Mouse (Mus musculus) liver, embryonic 12.5 days (tissue): ENCODE results near the gene Gramd2. TPM values are rescaled to one million over a fixed set of nuclear protein-coding genes. Genes with fewer than 3 reads are reported as not detected.

Experiments
- ATAC-seq: fragments of 200-750 bp; cut with Nextera tagmentation; 2 replicates; pipeline ENCODE4 v1.8.0; 2017; ENCODE audit warnings: moderate number of reproducible peaks, mild to moderate bottlenecking, moderate library complexity
- H3K27ac ChIP-seq: fragments of 300-500 bp; sonication (generic); 2 replicates; pipeline ENCODE4 v1.5.1; 2016; ENCODE audit warnings: mild to moderate bottlenecking
- H3K27me3 ChIP-seq: fragments of 300-500 bp; sonication (generic); replicated peaks from 2 replicates; pipeline ENCODE4 v1.6.1; 2016; ENCODE audit warnings: mild to moderate bottlenecking, moderate library complexity
- H3K36me3 ChIP-seq: fragments of 300-500 bp; sonication (generic); 2 replicates; pipeline ENCODE4 v1.6.1; 2016; ENCODE audit warnings: mild to moderate bottlenecking, moderate library complexity
- H3K4me1 ChIP-seq: fragments of 300-500 bp; sonication (generic); 2 replicates; pipeline ENCODE4 v1.6.1; 2016
- H3K4me2 ChIP-seq: fragments of 300-500 bp; sonication (generic); 2 replicates; pipeline ENCODE4 v1.6.1; 2016; ENCODE audit warnings: mild to moderate bottlenecking, moderate library complexity
- H3K4me3 ChIP-seq: fragments of 300-500 bp; sonication (generic); 2 replicates; pipeline ENCODE4 v1.5.1; 2016; ENCODE audit warnings: mild to moderate bottlenecking, moderate library complexity
- H3K9ac ChIP-seq: fragments of 300-500 bp; sonication (generic); 2 replicates; pipeline ENCODE4 v1.6.1; 2016; ENCODE audit warnings: mild to moderate bottlenecking, moderate library complexity
- H3K9me3 ChIP-seq: fragments of 300-500 bp; sonication (generic); replicated peaks from 2 replicates; pipeline ENCODE4 v1.6.1; 2016; ENCODE audit warnings: mild to moderate bottlenecking, moderate library complexity
- WGBS: fragments of 180-500 bp; shearing (Covaris S2); methylation state at CpG from one replicate; pipeline ENCODE4 v1.1.7; 2016; ENCODE audit not compliant: insufficient replicate concordance; 5-methylcytosine and 5-hydroxymethylcytosine counted together
- polyA plus RNA-seq: library from polyadenylated mRNA; unstranded; fragments of >200 nt; fragmentation: Nextera tagmentation; extraction: Ambion mirVana; gene quantifications from 2 replicates; pipeline ENCODE4 v1.2.1, GENCODE M21; 2016

The Gramd2 gene
- polyA plus RNA-seq, 1 experiment from 2014 or later = 0.04 TPM

GRCm38 (mm10) chr9:59727569-59728286, 47.8 kb downstream of the Gramd2 start:
- no peak overlapping the region for H3K4me3 ChIP-seq
- 0 out of 2 replicates have a peak, but pooled peaks cover 4% of the 10 kb centered on the region for H3K27me3 ChIP-seq
- H3K9ac ChIP-seq = no peak overlapping the region
- H3K4me1 ChIP-seq = 0 out of 2 replicates have a peak, but pooled peaks cover 3% of the 10 kb centered on the region
- no peaks in the 10 kb centered on the region for H3K36me3 ChIP-seq
- H3K4me2 ChIP-seq = no peak overlapping the region
- no peaks in the 10 kb centered on the region for H3K9me3 ChIP-seq
- no peak for ATAC-seq
- H3K27ac ChIP-seq = no peak overlapping the region
- 70% methylated on average over 11 of the region's 11 CpGs for WGBS

DNA sequence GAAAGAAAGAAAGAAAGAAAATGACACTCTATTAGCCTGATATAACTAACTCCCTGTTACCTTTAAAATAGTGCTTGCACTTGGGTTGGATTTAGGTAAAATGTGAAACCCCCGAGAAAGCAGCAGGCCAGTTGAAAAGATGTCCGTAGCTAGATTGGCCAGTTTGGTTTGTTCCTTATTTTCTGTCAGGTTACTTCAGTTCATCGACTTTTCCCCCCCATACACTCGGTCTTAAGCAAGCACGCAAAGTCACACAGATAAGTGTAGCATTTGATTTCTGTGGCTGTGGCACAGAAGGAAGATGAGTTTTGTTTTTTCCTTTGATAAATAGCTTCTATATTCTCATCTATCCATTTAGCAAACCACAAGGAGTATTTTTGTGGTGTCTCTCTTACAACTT, 51.2 kb downstream of the Gramd2 start:
- H3K36me3 ChIP-seq = no peaks in the 10 kb centered on the region
- WGBS = 60% methylated on average over 5 of the region's 5 CpGs
- H3K4me1 ChIP-seq = peaks cover 6% of the 10 kb centered on the region
- 0 out of 2 replicates have a peak, but pooled peaks cover 4% of the 10 kb centered on the region for H3K27me3 ChIP-seq
- H3K9me3 ChIP-seq = no peaks in the 10 kb centered on the region
- no peak overlapping the region for H3K4me2 ChIP-seq
- no peak for ATAC-seq
- no peak overlapping the region for H3K9ac ChIP-seq
- no peak overlapping the region for H3K4me3 ChIP-seq
- H3K27ac ChIP-seq = no peak overlapping the region

DNA sequence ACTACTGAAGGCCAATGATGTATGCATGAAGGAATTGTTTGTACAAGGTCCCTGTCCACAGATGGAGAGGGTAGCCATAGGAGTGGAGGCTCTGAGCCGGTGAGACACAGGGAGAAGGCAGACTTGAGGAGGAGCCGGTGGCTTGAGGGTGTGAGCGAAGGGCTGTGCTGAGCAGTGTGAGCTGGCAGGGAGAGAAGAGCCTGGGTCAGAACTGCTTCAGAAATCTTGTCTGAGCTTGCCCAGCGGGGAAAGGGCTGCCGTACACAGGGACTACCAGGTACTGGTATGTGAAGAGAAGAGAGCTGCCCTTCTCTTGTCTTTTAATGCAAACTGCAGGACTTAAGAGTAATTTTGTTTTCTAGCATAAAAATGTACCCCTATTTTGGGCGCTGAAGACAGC, 53.1 kb downstream of the Gramd2 start:
- H3K27ac ChIP-seq = no peak overlapping the region
- no peak for ATAC-seq

DNA sequence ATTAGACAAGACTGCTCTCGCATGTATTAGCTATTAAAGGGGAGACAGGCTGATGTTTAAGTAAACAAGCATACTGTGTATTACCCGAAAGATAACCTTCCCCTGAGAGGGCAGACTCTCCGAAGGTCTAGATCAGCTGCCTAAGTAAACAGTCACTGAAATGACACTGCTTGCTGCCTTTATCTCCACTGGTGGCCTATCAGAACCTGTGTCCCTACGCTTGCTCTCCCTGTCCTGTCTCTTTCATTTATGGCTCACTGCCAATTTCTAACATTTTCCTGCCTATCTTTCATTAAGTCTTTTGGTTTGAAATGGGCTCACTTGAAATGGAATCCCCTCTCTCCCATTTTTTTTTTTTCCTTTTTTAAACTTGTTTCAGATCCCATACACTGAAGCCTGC, 55.5 kb downstream of the Gramd2 start:
- peak; percentile 59; the same call in 1 of the 2 replicates for ATAC-seq
- no peak overlapping the region for H3K4me3 ChIP-seq
- H3K27me3 ChIP-seq = no peaks in the 10 kb centered on the region
- H3K36me3 ChIP-seq = no peaks in the 10 kb centered on the region
- 29% methylated on average over 4 of the region's 4 CpGs for WGBS
- H3K4me2 ChIP-seq = no peak overlapping the region
- H3K9ac ChIP-seq = no peak overlapping the region
- H3K27ac ChIP-seq = no peak overlapping the region
- H3K9me3 ChIP-seq = no peaks in the 10 kb centered on the region
- H3K4me1 ChIP-seq = peaks cover 6% of the 10 kb centered on the region

More for the DNA sequence above, 53.1 kb downstream of the Gramd2 start:
- no peaks in the 10 kb centered on the region for H3K9me3 ChIP-seq
- H3K4me2 ChIP-seq = no peak overlapping the region
- H3K4me3 ChIP-seq = no peak overlapping the region
- H3K4me1 ChIP-seq = peaks cover 6% of the 10 kb centered on the region
- H3K27me3 ChIP-seq = no peaks in the 10 kb centered on the region
- H3K9ac ChIP-seq = no peak overlapping the region
- H3K36me3 ChIP-seq = no peaks in the 10 kb centered on the region
- 63% methylated on average over 6 of the region's 6 CpGs for WGBS

- Histone ChIP-seq H3K4me3 (no peak overlapping the region), H3K36me3 (no peaks in the 10 kb centered on the region), H3K4me1 (peaks cover 12% of the 10 kb centered on the region), H3K9me3 (no peaks in the 10 kb centered on the region), H3K27me3 (no peaks in the 10 kb centered on the region), H3K4me2 (no peak overlapping the region), H3K27ac (no peak overlapping the region), H3K9ac (no peak overlapping the region)
- WGBS = 73% methylated on average over 2 of the region's 2 CpGs
- ATAC-seq = no peak
Measured at GRCm38 (mm10) chr9:59740593-59740992, 60.6 kb downstream of the Gramd2 start.

DNA sequence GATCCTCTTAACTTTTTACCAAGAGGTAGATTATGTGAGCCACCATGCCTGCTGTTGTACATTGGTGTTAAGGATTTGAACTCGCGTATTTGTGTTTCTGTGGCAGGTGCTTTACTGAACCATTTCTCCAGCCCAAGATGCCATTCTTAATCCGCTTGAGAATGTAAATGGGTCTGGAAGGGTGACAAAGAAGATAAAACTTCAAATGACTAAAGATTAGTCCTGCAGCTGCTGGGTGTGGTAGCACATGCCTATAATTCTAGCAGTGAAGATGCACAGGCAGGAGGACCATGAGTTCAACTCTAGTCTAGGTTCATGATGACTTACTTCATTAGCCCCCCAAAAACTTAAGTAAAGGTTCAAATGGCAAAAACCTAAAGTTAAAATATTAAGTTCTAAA, 64.0 kb downstream of the Gramd2 start:
- peaks cover 17% of the 10 kb centered on the region for H3K4me1 ChIP-seq
- H3K27ac ChIP-seq = no peak overlapping the region
- ATAC-seq = peak; percentile 62
- H3K9ac ChIP-seq = no peak overlapping the region
- H3K27me3 ChIP-seq = no peaks in the 10 kb centered on the region
- no peaks in the 10 kb centered on the region for H3K36me3 ChIP-seq
- H3K4me3 ChIP-seq = no peak overlapping the region
- no peak overlapping the region for H3K4me2 ChIP-seq
- H3K9me3 ChIP-seq = no peaks in the 10 kb centered on the region
- WGBS = 77% methylated on average over 3 of the region's 3 CpGs

DNA sequence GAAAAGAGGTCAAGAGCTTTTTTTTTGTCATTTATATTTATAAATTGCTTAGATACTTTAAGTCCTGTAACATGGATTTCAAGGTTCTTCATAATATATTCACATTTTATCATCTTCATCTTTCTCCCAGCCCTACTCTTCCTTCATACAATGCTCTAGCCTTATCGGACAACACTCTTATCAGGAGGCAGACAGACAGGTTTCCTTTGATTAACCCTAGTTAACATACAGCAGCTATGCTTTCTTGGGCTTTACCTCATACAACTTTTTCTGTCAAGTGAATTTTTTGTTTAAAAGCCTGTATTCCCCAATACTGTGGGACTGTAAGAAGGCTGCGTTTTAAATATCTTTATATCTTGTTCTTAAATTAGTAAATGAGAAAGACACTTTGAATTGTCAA, 68.4 kb downstream of the Gramd2 start:
- H3K36me3 ChIP-seq = no peaks in the 10 kb centered on the region
- no peaks in the 10 kb centered on the region for H3K27me3 ChIP-seq
- no peaks in the 10 kb centered on the region for H3K9me3 ChIP-seq
- H3K4me1 ChIP-seq = peaks cover 34% of the 10 kb centered on the region
- H3K4me2 ChIP-seq = peak overlapping the region; percentile 90
- 37% methylated on average over 2 of the region's 2 CpGs for WGBS
- no peak overlapping the region; the same call in 1 of the 2 replicates for H3K27ac ChIP-seq
- no peak for ATAC-seq
- no peak overlapping the region for H3K4me3 ChIP-seq
- no peak overlapping the region for H3K9ac ChIP-seq

DNA sequence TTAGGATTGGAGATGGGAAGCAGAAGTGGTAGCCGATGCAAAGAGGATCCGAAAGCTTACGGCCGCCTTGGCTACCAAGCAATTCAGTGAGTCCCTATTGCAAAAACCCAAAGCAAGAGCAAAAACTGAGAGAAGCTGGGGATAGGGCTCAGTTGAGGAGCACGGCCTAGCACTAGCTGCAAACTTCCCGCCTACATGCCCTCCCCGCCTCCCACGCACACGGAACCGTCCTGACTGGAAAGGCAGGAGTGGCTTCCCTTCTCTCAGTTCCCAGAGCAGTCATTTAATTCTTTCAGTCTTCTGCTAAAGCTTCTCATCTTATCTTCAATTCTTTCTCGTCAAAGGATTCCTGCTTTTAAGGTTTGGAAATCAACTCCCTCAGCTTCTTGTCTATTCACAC, 69.0 kb downstream of the Gramd2 start:
- H3K4me2 ChIP-seq = peak overlapping the region; percentile 90
- H3K27ac ChIP-seq = peak overlapping the region; percentile 84
- no peak overlapping the region for H3K9ac ChIP-seq

DNA sequence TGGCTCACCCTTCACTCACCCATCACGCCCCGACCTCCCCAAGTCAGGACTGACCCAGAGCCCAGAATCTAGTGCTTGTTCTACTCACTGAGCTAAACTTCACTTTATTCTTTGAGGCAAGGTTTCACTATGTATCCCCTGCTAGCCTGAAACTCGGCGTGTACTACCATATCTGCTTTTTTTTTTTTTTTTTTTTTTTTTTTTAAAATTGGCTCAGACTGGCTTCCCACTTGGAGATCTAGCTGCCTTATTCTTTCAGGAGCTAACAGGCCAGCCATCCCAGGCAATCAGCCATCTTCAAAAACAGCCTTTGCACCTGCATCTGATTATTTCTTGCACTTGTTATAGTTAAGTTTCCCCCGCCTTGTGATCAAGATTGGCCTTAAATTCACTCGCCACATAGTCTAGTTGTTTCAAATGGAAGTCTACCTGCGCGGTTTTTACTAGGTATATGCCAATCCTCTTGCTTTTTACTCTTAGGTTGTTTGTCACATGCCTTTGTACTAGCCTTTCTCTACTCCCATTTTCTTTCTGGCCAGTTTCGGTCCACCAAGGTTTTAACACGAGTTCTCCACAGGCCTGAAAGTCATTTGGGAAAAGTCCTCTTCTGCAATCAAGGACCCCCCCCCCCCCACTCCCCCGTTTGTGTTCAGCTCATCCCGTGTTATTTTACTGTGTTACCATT, 69.8 kb downstream of the Gramd2 start:
- peak overlapping the region; percentile 84 for H3K27ac ChIP-seq
- peak overlapping the region; percentile 86 for H3K4me3 ChIP-seq
- H3K27me3 ChIP-seq = no peaks in the 10 kb centered on the region
- H3K9me3 ChIP-seq = no peaks in the 10 kb centered on the region
- WGBS = 26% methylated on average over 12 of the region's 12 CpGs
- no peak for ATAC-seq
- H3K4me1 ChIP-seq = peaks cover 24% of the 10 kb centered on the region
- H3K4me2 ChIP-seq = peak overlapping the region; percentile 90
- H3K9ac ChIP-seq = peak overlapping the region; percentile 81
- no peaks in the 10 kb centered on the region for H3K36me3 ChIP-seq

More for the DNA sequence above, 69.0 kb downstream of the Gramd2 start:
- H3K4me1 ChIP-seq = peaks cover 30% of the 10 kb centered on the region
- H3K27me3 ChIP-seq = no peaks in the 10 kb centered on the region
- 72% methylated on average over 11 of the region's 11 CpGs for WGBS
- no peak overlapping the region for H3K4me3 ChIP-seq
- H3K36me3 ChIP-seq = no peaks in the 10 kb centered on the region
- no peak for ATAC-seq
- no peaks in the 10 kb centered on the region for H3K9me3 ChIP-seq

DNA sequence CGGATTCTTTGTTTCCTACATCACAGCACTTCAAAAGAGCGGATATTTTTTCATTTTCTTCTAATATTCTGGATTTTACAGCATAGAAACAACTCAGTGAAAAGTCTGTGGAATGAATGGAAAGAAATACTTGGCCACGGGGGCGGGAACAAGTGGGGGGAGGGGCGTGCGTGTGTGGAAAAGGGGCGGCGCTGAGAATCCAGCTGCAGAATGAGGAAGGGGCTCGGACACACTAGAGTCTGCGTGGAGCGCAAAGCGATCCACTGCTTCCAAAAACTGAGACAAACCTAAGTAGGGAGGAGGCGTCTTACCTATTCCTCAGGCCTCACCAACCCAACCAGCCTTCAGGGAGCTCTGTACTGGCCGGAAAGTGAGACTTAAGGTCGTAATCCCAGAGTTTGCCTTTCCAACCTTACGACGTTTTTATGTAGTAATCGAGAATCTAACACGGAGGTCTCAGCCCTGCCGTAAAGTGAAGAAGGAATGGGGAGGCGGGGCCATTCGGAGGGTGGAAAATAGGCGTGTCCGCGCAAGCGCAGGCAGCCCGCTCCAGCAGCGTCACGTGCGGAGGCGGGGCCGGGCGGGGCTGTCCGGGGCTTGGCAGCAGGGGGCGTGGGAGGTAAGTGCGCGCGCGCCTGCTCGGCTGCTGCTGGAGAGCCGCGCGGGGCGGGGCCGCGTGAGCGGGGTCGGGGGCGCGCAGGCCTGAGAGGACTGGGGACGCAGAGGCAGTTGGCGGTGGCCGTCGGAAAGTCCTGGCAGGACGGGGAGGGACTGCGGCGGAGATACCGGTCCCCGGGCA, 70.5 kb downstream of the Gramd2 start, which contains the start of the genes Senp8 and Myo9a:
Gene Senp8, minus strand, starts transcription at position 444 of the 799 bp plus-strand sequence.
Gene Myo9a, plus strand, starts transcription at position 630 of the 799 bp plus-strand sequence.
- Histone ChIP-seq H3K36me3 (no peaks in the 10 kb centered on the region), H3K27ac (peak within 1 kb of the TSS; percentile 91), H3K9me3 (no peaks in the 10 kb centered on the region), H3K4me1 (peaks cover 24% of the 10 kb centered on the region), H3K4me2 (peak within 1 kb of the TSS; percentile 90), H3K9ac (peak within 1 kb of the TSS; percentile 81), H3K4me3 (peak within 1 kb of the TSS; percentile 86), H3K27me3 (no peaks in the 10 kb centered on the region)
- peak; percentile 89 for ATAC-seq
- 1% methylated on average over 49 of the region's 59 CpGs for WGBS

DNA sequence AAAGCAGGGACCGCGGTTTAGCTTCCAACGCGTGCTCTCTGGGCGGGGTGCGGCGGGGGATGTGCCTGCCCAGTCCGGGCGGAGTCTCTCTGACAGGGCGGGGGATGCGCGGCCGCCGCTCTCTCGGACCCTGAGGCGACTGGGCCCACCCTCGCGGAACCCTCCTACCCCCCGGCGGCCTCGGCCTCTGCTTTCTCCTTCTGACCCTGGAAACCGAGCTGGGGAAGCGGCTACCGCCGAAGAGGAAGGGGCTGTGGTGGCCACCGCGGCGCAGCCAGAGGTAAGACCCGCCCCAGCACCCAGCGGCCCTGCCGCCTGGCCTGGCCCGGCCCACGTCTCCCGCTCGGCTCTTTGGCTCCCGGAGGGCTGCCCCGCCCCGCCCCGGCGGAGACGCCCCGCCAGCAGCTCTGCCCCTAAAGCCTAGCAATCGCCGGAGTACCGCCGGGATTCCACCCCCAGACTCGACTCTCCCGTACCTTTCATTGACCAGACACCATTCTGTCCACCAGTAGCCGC, 71.2 kb downstream of the Gramd2 start:
- peak overlapping the region; percentile 86 for H3K4me3 ChIP-seq
- H3K36me3 ChIP-seq = no peaks in the 10 kb centered on the region
- H3K27ac ChIP-seq = peak overlapping the region; percentile 91
- no peaks in the 10 kb centered on the region for H3K9me3 ChIP-seq
- no peaks in the 10 kb centered on the region for H3K27me3 ChIP-seq
- H3K4me1 ChIP-seq = peaks cover 24% of the 10 kb centered on the region
- under 1% methylated on average over 40 of the region's 49 CpGs for WGBS
- peak overlapping the region; percentile 90 for H3K4me2 ChIP-seq
- peak overlapping the region; percentile 81 for H3K9ac ChIP-seq
- peak; percentile 94 for ATAC-seq
